Mouse (Mus musculus) hindbrain, embryonic 14.5 days (tissue): Measurements from ENCODE around the gene Gm17677. TPM values are rescaled to one million over a fixed set of nuclear protein-coding genes. Genes with fewer than 3 reads are reported as not detected.

Experiments used
- ATAC-seq: fragments of 200-750 bp; cut with Nextera tagmentation; 2 replicates; pipeline ENCODE4 v1.8.0; 2017; ENCODE audit warnings: moderate number of reproducible peaks, mild to moderate bottlenecking, moderate TSS enrichment, moderate library complexity; ENCODE audit not compliant: low FRiP score
- DNase-seq: peaks from one replicate; pipeline ENCODE4 v3.0.0-alpha.2; 2015; ENCODE audit warnings: low spot score
- H3K27ac ChIP-seq: fragments of 300-500 bp; sonication (generic); 2 replicates; pipeline ENCODE4 v1.5.1; 2014; ENCODE audit warnings: mild to moderate bottlenecking, moderate library complexity
- H3K27me3 ChIP-seq: fragments of 300-500 bp; sonication (generic); 2 replicates; pipeline ENCODE4 v1.6.1; 2014; ENCODE audit warnings: mild to moderate bottlenecking, low read length, mixed read lengths; ENCODE audit not compliant: control insufficient read depth, insufficient read depth
- H3K36me3 ChIP-seq: fragments of 300-500 bp; sonication (generic); replicated peaks from 2 replicates; pipeline ENCODE4 v1.6.1; 2014; ENCODE audit not compliant: control insufficient read depth, insufficient read depth
- H3K4me1 ChIP-seq: fragments of 300-500 bp; sonication (generic); replicated peaks from 2 replicates; pipeline ENCODE4 v1.6.1; 2014; ENCODE audit warnings: antibody characterized with exemption, low read length, mixed read lengths; ENCODE audit not compliant: control insufficient read depth, insufficient read depth
- H3K4me2 ChIP-seq: fragments of 300-500 bp; sonication (generic); replicated peaks from 2 replicates; pipeline ENCODE4 v1.6.1; 2014; ENCODE audit warnings: mild to moderate bottlenecking, moderate library complexity
- H3K4me3 ChIP-seq: fragments of 300-500 bp; sonication (generic); replicated peaks from 2 replicates; pipeline ENCODE4 v1.5.1; 2014; ENCODE audit warnings: mild to moderate bottlenecking, low read length
- H3K9ac ChIP-seq: fragments of 300-500 bp; sonication (generic); 2 replicates; pipeline ENCODE4 v1.6.1; 2014
- H3K9me3 ChIP-seq: fragments of 300-500 bp; sonication (generic); 2 replicates; pipeline ENCODE4 v1.6.1; 2016; ENCODE audit warnings: low read length; ENCODE audit not compliant: control insufficient read depth
- WGBS: fragments of 180-500 bp; shearing (Covaris S2); extraction: QIAGEN DNeasy Blood & Tissue Kit; methylation state at CpG from one replicate; pipeline ENCODE4 v1.1.7; 2014; 5-methylcytosine and 5-hydroxymethylcytosine counted together
- polyA plus RNA-seq: library from polyadenylated mRNA; unstranded; fragments of >200 nt; fragmentation: Nextera tagmentation; extraction: Ambion mirVana; gene quantifications from 2 replicates; pipeline ENCODE4 v1.2.1, GENCODE M21; 2014

The Gm17677 gene
- polyA plus RNA-seq, result not detected in 2 replicates

- Histone ChIP-seq H3K4me1 (no peaks in the 10 kb centered on the region), H3K4me3 (no peak within 1 kb of the TSS), H3K36me3 (no peaks in the 10 kb centered on the region), H3K9me3 (no peaks in the 10 kb centered on the region; the same call in 1 of the 2 replicates), H3K27ac (no peak within 1 kb of the TSS), H3K4me2 (no peak within 1 kb of the TSS), H3K9ac (no peak within 1 kb of the TSS), H3K27me3 (no peaks in the 10 kb centered on the region)
- ATAC-seq, result no peak
- no peak for DNase-seq
These were observed at the start of gene Gm17677 for GRCm38 (mm10) chr9:35740749-35741148. TSS of gene Gm17677 (plus strand) at chr9:35741049.

- no peak for DNase-seq
- ATAC-seq, result no peak
- Histone ChIP-seq H3K9me3 (peaks cover 5% of the 10 kb centered on the region; the same call in 1 of the 2 replicates), H3K4me1 (no peaks in the 10 kb centered on the region), H3K4me3 (no peak overlapping the region), H3K36me3 (no peaks in the 10 kb centered on the region), H3K4me2 (no peak overlapping the region), H3K27me3 (no peaks in the 10 kb centered on the region), H3K27ac (no peak overlapping the region), H3K9ac (no peak overlapping the region)
These were observed 48.9 kb upstream of the Gm17677 start for GRCm38 (mm10) chr9:35691924-35692323.

GRCm38 (mm10) chr9:35707265-35707664 is 33.6 kb upstream of the Gm17677 start:
- Histone ChIP-seq H3K27ac (no peak overlapping the region), H3K36me3 (no peaks in the 10 kb centered on the region), H3K4me2 (no peak overlapping the region), H3K4me1 (no peaks in the 10 kb centered on the region), H3K27me3 (no peaks in the 10 kb centered on the region), H3K4me3 (no peak overlapping the region), H3K9me3 (no peaks in the 10 kb centered on the region), H3K9ac (no peak overlapping the region)
- DNase-seq, result no peak
- no peak for ATAC-seq

GRCm38 (mm10) chr9:35756843-35757242 is 16.0 kb downstream of the Gm17677 start:
- no peaks in the 10 kb centered on the region for H3K36me3 ChIP-seq
- 0 out of 2 replicates have a peak, but pooled peaks cover 3% of the 10 kb centered on the region for H3K9me3 ChIP-seq
- ATAC-seq (no peak), DNase-seq (no peak)
- H3K4me3 ChIP-seq, result no peak overlapping the region
- H3K4me2 ChIP-seq, result no peak overlapping the region
- H3K4me1 ChIP-seq, result no peaks in the 10 kb centered on the region
- H3K27me3 ChIP-seq, result no peaks in the 10 kb centered on the region
- no peak overlapping the region for H3K9ac ChIP-seq
- no peak overlapping the region for H3K27ac ChIP-seq

GRCm38 (mm10) chr9:35778009-35778408 is 37.2 kb downstream of the Gm17677 start, which contains the start of gene Gm17727:
TSS of gene Gm17727 (minus strand) at chr9:35778109.
- Histone ChIP-seq H3K27me3 (no peaks in the 10 kb centered on the region), H3K27ac (no peak within 1 kb of the TSS)
- WGBS, result 68% methylated on average over 3 of the region's 3 CpGs

GRCm38 (mm10) chr9:35790001-35790400 is 49.2 kb downstream of the Gm17677 start, which contains the start of the genes Gm27235 and D730048I06Rik:
TSS of gene Gm27235 (minus strand) at chr9:35790101.
TSS of gene D730048I06Rik (minus strand) at chr9:35790112.
- WGBS, result 99% methylated on average over 3 of the region's 3 CpGs
- Histone ChIP-seq H3K9me3 (0 out of 2 replicates have a peak, but pooled peaks cover 24% of the 10 kb centered on the region), H3K36me3 (no peaks in the 10 kb centered on the region), H3K4me1 (no peaks in the 10 kb centered on the region), H3K4me2 (no peak within 1 kb of the TSS), H3K9ac (no peak within 1 kb of the TSS), H3K4me3 (no peak within 1 kb of the TSS), H3K27ac (no peak within 1 kb of the TSS), H3K27me3 (no peaks in the 10 kb centered on the region)
- DNase-seq (no peak), ATAC-seq (no peak)

More at GRCm38 (mm10) chr9:35778009-35778408, 37.2 kb downstream of the Gm17677 start, which contains the start of gene Gm17727:
- H3K4me1 ChIP-seq, result no peaks in the 10 kb centered on the region
- DNase-seq, result no peak
- no peak for ATAC-seq
- no peaks in the 10 kb centered on the region for H3K36me3 ChIP-seq
- no peak within 1 kb of the TSS for H3K4me3 ChIP-seq
- H3K9me3 ChIP-seq, result peaks cover 18% of the 10 kb centered on the region; the same call in 1 of the 2 replicates
- H3K4me2 ChIP-seq, result no peak within 1 kb of the TSS
- H3K9ac ChIP-seq, result no peak within 1 kb of the TSS

Other genes with a start within 250 kb of the Gm17677 start
- not detected in 2 replicates for gene Gm1113, start 222.8 kb upstream of the Gm17677 start, polyA plus RNA-seq
- 29.3 and 31.8 TPM in 2 replicates for gene Ddx25, start 182.5 kb upstream of the Gm17677 start, polyA plus RNA-seq
- 15.6 and 19.1 TPM in 2 replicates for gene Pus3, start 182.5 kb upstream of the Gm17677 start, polyA plus RNA-seq
- 0.47 TPM in 2 replicates for gene Pate2, start 170.8 kb upstream of the Gm17677 start, polyA plus RNA-seq
- 14.4 and 18.2 TPM in 2 replicates for gene Hyls1, start 170.7 kb upstream of the Gm17677 start, polyA plus RNA-seq
- gene Pate4, start 129.1 kb upstream of the Gm17677 start, polyA plus RNA-seq, result not detected in 2 replicates
- not detected in 2 replicates for gene Pate3, start 92.8 kb upstream of the Gm17677 start, polyA plus RNA-seq
- not detected in 2 replicates for gene Pate1, start 53.7 kb upstream of the Gm17677 start, polyA plus RNA-seq
- gene Gm17727, start 37.1 kb downstream of the Gm17677 start, polyA plus RNA-seq, result not detected in 2 replicates
- gene Gm27235, start 49.1 kb downstream of the Gm17677 start, polyA plus RNA-seq, result not detected in 2 replicates
- gene D730048I06Rik, start 49.1 kb downstream of the Gm17677 start, polyA plus RNA-seq, result not detected in 2 replicates
- gene 9230110F15Rik, start 103.1 kb downstream of the Gm17677 start, polyA plus RNA-seq, result not detected in 2 replicates
- not detected in 2 replicates for gene 9230113P08Rik, start 167.4 kb downstream of the Gm17677 start, polyA plus RNA-seq